Mouse (Mus musculus): ENCODE measurements around the gene AI481877. TPM values are rescaled to one million over a fixed set of nuclear protein-coding genes. Genes with fewer than 3 reads are reported as not detected.
A peak's percentile ranks its signal among the peaks of the same experiment; 100 is the strongest.
"Not testable (repeated sequence)": the region's sequence is repeated elsewhere in the genome, so short reads cannot be mapped to it uniquely, and the experiment has no call there.

Gene AI481877
- total RNA-seq (2021) = not detected

GRCm38 (mm10) chr4:59138507-59139033 is at the start of gene AI481877:
TSS of gene AI481877 (minus strand) at chr4:59138983.
- DNase-seq (ENCODE audit: extremely low spot score in 1 of 2, low spot score in 1 of 2) = not testable (repeated sequence)

DNA sequence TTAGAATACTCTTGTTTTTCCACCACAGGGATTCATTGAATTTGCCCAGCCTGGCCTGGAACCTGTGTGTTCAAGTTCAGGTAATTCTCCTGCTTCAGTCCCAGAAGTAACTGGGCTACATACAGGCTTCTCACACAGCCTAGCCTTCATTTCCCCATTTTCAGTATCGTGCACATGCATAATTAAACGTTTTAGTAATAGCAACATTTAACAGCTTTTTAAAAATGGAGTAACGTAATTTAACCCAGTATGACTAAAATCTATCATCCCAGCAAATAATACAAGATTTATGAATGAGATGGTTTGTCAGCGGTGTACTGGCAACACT is 49.7 kb upstream of the AI481877 start:
- DNase-seq (ENCODE audit: extremely low spot score in 1 of 2, low spot score in 1 of 2) = no peak

DNA sequence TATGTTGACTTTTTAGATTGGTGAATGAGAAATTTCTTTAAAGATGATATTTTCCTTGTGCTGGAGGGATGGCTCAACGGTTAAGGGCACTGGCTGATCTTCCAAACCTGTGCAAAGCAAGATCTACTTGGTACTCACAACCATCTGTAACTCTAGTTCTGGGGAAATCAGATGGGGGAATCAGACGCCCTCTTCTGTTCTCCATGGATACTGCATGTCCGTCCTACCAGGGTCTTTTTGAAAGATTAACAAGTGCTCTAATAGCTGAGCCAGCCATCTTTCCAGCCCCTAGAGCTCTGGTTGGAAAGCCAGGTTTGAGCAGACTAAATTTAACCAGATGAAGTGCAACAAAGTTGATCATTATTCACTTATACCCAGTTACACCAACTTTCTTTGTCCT is 48.5 kb upstream of the AI481877 start:
- peak in 1 of 2 experiments; percentile 43 for DNase-seq (ENCODE audit: extremely low spot score in 1 of 2, low spot score in 1 of 2)

DNA sequence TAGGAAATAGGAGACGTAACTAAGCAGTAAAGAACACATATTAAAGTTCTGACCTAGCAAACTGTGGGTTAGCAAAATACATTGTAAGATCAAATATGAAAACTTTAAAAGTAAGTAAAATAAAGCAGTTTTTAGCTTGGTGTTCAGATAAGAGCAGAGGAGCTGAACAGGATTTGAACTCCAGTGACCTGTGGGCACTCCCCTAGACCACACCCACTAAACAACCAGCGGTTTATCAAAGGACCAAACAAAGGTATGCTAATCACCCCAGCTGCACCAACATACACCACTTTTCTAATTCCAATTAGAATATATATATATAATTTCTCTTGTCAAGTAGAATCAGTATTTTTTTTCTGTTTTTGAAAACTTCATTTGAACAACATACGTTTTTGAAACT is 46.9 kb upstream of the AI481877 start:
- DNase-seq (ENCODE audit: extremely low spot score in 1 of 2, low spot score in 1 of 2) = no peak

DNA sequence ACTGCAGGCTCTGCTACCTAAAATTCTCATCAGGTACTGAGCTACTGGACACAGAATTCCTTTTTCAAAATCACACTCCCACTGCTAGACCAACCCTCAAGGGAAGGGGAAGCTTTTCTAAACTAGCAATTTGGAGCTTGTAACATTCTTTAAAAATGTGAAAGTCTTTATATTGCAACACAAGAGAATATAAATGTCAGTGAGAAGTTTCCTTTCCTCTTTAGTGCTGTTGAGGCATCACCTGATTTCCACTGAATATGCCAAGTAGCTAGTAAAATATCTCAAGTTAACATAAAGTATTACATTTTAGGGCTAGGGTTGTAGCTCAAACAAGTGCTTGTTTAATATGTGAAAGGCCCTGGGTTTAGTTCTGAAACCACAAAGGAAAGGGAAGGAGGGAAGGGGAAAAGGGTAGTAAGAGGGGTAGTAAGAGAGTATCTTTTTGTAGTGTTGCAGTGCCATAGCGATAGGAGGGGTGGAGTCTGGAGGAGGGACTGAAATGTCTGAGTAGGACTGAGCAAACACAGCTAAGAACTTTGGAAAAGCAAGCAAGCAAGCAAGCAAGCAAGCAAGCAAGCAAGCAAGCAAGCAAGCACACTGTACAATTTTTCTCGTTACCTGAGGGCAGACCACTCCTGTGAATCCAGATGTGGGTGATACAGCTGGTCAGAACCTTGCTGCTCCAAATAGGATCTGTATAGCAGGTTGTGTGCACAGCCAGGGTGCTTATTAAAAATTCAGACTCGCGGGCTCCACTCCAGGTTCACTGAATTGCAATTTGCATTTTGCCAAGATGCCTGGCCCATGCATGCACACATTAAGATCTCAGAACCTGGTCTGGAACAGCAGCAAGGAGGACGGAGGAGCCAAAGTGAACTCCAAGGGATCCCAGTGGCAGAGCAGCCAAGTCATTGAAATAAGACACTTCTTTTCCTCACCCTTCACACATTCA is 42.8 kb upstream of the AI481877 start:
- DNase-seq (ENCODE audit: extremely low spot score in 1 of 2, low spot score in 1 of 2) = no peak

GRCm38 (mm10) chr4:59177566-59177965 is 38.8 kb upstream of the AI481877 start:
- no peak for DNase-seq (ENCODE audit: extremely low spot score in 1 of 2, low spot score in 1 of 2)

DNA sequence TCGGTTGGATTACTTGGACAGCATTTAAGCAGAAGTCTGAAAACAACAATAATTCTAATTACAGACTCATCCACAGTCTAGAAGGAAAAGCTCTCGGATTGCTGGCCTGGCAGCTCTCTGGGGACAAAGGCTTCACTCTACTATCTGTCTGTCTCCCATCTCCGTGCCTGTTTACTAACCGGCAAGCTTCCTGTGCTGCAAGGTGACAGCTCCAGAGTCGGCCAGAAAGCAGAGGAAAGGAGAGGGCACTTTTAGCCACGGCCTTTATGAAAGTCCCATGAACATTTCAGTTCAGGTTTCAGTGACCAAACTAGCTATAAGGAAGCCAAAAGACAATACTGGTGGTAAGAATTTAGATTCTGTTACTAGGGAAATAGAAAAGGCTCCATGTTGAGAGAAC is 37.1 kb upstream of the AI481877 start:
- DNase-seq (ENCODE audit: extremely low spot score in 1 of 2, low spot score in 1 of 2) = no peak

GRCm38 (mm10) chr4:59175003-59175402 is 36.2 kb upstream of the AI481877 start:
- no peak for DNase-seq (ENCODE audit: extremely low spot score in 1 of 2, low spot score in 1 of 2)

DNA sequence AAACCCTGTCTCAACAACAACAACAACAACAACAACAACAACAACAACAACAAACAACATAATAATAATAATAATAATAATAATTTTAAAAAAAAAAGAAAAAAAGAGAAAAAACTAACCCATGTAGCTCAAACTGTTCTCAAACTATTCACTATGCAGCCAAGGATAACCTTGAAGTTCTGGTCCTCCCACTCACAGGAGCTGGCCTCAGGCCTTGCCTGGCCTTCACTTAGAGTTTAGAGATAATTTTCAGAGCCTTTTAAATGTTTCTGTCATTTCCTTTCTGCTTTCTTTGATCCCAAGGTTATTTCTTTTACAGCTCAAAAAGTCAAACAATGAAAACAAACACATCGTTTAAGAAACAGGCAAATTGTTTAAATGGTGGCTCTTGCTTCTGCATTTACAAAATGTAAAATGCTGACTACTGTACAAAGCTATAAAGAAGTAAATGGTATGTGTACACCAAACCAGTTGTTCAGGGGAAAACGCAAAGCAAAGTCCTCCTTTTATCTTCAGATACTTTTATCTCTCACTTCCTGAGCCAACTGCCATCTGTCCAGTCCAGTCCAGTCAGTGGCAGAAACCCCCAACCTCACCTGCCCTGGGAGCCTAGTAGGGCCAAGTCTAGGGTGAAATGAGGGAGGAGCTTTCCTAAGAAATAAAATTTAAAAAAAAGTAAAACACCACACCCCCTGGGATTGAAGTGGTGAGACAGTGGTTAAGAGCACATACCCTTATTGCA is 34.6 kb upstream of the AI481877 start:
- DNase-seq (ENCODE audit: extremely low spot score in 1 of 2, low spot score in 1 of 2) = no peak

DNA sequence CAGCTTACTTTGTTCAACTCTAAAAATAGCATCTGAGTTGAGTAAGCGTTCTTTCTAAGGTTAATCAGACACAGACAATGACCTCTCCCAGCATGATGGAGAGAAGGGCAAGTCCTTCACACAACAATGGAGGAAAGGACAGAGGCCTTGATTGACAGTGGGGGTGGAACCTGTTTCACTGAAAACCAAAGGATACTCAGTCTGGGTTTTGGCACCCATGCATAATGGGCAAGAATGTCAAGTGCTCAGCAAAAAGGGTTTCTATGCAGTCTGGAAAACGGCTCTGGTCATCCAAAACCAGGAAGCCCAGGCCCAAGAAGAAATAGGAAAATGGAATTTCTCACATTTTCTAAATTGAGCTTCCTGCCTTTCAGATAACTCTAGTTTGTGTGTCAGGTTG is 33.8 kb upstream of the AI481877 start:
- no peak for DNase-seq (ENCODE audit: extremely low spot score in 1 of 2, low spot score in 1 of 2)

DNA sequence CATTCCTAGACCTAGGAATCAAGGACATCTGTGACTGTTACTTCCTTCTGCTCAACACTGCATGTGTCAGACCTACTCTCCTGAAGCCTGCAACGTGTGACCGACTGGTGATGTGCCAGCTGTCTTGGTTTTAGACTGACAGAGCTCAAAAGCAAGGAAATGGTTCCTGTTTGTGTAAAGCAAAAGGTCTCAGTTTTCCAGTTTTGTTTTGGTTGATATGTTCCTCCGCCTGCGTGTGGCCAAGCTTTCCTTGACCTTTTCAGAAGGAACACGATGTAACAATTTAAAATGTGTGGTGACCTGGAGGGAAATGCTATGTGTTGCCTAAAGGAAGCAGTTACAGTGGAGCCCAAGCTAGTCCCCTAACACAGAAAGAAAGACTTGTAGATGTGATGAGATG is 31.2 kb upstream of the AI481877 start:
- DNase-seq (ENCODE audit: extremely low spot score in 1 of 2, low spot score in 1 of 2) = no peak

- DNase-seq (ENCODE audit: extremely low spot score in 1 of 2, low spot score in 1 of 2) = no peak
These were observed 28.6 kb upstream of the AI481877 start for GRCm38 (mm10) chr4:59167251-59167847.

DNA sequence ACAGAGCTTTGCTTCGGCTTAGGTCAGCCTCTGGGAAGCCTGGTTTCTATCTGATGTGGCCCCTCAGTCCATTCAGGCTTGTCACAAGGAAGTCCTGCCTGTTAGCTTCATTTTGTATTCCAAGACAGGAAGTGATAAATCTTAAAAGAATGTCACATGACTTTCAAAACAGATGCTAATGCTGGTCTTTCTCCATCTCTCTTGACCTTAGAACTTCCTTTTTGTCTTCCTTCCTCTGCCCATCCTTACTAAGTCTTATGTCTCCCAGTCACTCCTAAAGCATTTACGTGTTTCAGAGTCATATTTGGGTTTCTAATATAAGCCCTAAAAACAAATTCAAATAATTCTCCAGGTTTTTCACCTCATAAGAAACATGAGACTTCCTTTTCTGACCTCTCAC is 25.3 kb upstream of the AI481877 start:
- DNase-seq (ENCODE audit: extremely low spot score in 1 of 2, low spot score in 1 of 2) = no peak

- no peak for DNase-seq (ENCODE audit: extremely low spot score in 1 of 2, low spot score in 1 of 2)
These were observed 22.3 kb upstream of the AI481877 start for GRCm38 (mm10) chr4:59160959-59161670.

- no peak for DNase-seq (ENCODE audit: extremely low spot score in 1 of 2, low spot score in 1 of 2)
These were observed 21.5 kb upstream of the AI481877 start for GRCm38 (mm10) chr4:59160289-59160688.

DNA sequence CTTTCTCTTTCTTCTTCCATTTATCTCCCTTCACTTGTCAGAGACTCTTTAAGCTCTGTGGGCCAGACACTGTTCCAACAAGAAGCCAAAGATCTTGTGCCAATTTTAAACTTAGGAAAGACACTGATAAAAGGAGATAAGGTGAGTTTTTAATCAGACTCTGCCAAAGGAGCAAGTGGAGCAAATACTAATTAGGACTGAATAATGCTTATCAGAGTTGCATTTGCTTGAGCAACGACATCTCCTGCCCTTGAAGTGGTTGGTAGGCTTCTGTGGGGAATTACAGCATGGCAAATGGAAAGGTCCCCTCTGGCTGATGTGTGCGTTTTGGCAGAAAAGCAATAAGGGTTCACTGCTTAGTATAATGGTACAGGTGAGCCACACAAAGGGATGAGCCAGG is 18.9 kb upstream of the AI481877 start:
- DNase-seq (ENCODE audit: extremely low spot score in 1 of 2, low spot score in 1 of 2) = no peak

DNA sequence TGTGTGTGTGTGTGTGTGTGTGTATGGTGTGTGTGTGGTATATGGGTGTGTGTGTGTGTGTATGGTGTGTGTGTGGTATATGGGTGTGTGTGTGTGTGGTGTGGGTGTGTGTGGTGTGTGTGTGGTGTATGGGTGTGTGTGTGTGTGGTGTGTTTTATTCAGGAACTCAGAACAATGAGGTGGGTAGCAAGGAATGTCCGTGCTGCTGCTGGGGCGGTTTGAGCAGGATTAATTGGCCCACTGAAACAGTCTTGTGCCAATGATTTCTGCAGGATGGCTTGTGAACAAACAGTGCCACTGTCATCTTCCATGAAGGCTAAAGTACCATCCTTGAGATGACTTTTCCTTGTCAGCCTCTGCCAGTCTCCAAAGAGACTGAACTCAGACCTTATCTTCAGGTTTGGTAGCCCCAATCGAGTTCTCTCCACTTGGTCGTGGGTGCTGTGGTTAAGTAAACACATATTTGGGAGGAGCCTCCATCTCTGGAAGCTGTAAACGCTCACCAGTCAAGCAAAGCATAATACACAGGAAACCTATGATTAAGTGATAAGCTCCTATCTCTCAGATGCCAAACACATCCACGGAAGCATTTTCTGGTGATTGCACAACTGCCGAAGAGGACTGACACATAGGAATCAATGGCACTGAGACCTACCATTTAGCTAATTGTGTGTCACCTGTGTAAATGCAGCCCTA is 18.3 kb upstream of the AI481877 start:
- no peak for DNase-seq (ENCODE audit: extremely low spot score in 1 of 2, low spot score in 1 of 2)

- no peak for DNase-seq (ENCODE audit: extremely low spot score in 1 of 2, low spot score in 1 of 2)
These were observed 13.2 kb upstream of the AI481877 start for GRCm38 (mm10) chr4:59151953-59152352.

DNA sequence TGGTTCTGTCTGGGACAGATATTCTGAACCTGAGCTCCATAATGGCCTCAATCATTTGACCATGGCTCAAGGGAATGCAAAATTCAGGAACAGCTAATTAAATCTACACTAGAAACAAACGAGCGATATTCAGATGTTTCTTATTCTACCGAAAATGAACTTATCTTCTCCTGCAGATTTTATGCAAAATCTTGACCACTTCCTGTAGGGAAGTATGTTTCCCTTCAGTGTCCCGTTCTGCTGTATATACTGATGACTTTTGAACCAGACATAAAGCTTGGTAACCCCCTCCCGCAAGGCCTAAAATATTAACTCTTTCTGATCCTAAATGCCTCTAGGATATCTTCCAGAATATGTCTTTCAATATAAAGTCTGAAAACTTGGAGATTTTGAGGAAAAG is 12.1 kb upstream of the AI481877 start:
- DNase-seq (ENCODE audit: extremely low spot score in 1 of 2, low spot score in 1 of 2) = no peak

DNA sequence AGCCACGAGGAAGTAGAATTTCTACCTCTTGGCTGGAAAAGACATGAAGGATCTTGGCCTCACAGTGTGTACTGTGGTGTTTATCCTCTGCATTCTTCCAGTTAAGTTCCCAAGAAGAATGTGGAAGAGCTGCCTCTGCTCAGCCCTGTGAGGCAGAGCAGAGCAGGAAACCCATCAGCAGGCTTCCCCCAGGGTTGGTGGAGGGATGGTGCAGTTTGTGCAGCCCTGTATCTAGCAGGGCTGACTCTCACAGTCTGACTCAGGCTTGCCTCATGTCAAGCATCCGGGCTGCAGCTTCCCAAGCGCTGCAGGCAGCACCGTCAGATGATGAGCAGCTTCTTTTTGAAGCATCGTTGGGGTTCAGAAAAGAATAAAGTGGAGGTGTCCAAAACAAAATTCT is 10.3 kb upstream of the AI481877 start:
- no peak for DNase-seq (ENCODE audit: extremely low spot score in 1 of 2, low spot score in 1 of 2)

All from layer of hippocampus, postnatal 25 days (tissue).